Mouse (Mus musculus) liver, adult 2 months (tissue): ENCODE data around the gene Pdk2. TPM values are rescaled to one million over a fixed set of nuclear protein-coding genes. Genes with fewer than 3 reads are reported as not detected.

ENCODE experiments used
- DNase-seq: peaks from one replicate; pipeline ENCODE4 v3.0.0-alpha.2; 2011; ENCODE audit warnings: low read depth, low spot score; ENCODE audit errors: extremely low read depth
- H3K27ac ChIP-seq: fragments of 200-500 bp; replicated peaks from 2 replicates; pipeline ENCODE4 v1.5.1; 2012; ENCODE audit warnings: low read depth, mild to moderate bottlenecking, control low read depth, inconsistent platforms, low read length; ENCODE audit not compliant: insufficient read depth
- H3K27me3 ChIP-seq: fragments of 200-500 bp; 2 replicates; pipeline ENCODE4 v1.6.1; 2012; ENCODE audit warnings: mild to moderate bottlenecking, moderate library complexity, low read length, inconsistent platforms; ENCODE audit not compliant: control insufficient read depth, insufficient read depth
- H3K36me3 ChIP-seq: fragments of 200-500 bp; 2 replicates; pipeline ENCODE4 v1.6.1; 2012; ENCODE audit warnings: low read length, inconsistent platforms; ENCODE audit not compliant: control insufficient read depth, insufficient read depth
- H3K4me1 ChIP-seq: fragments of 200-500 bp; 2 replicates; pipeline ENCODE4 v1.6.1; 2011; ENCODE audit warnings: low read length; ENCODE audit not compliant: control insufficient read depth, insufficient read depth
- H3K4me3 ChIP-seq: fragments of 200-500 bp; 2 replicates; pipeline ENCODE4 v1.5.1; 2011; ENCODE audit warnings: low read depth, mild to moderate bottlenecking, control low read depth, low read length, moderate library complexity; ENCODE audit not compliant: insufficient read depth
- H3K79me2 ChIP-seq: fragments of 200-500 bp; 2 replicates; pipeline ENCODE4 v1.6.1; 2012; ENCODE audit warnings: inconsistent platforms, mild to moderate bottlenecking, low read length, moderate library complexity; ENCODE audit not compliant: control insufficient read depth, insufficient read depth
- H3K9ac ChIP-seq: fragments of 200-500 bp; 2 replicates; pipeline ENCODE4 v1.6.1; 2012; ENCODE audit warnings: low read depth, mild to moderate bottlenecking, control low read depth, inconsistent platforms, low read length
- CTCF ChIP-seq: fragments of 200-500 bp; IDR thresholded peaks from 2 replicates; pipeline ENCODE4 v1.5.1; 2011; ENCODE audit warnings: low read depth, low read length, control low read depth
- POLR2A ChIP-seq: fragments of 200-500 bp; IDR thresholded peaks from 2 replicates; pipeline ENCODE4 v1.6.1; 2011; ENCODE audit warnings: low read length, control low read depth; ENCODE audit not compliant: insufficient read depth; ENCODE audit errors: extremely low read depth
- WGBS: fragments of 180-500 bp; shearing (Covaris S2); methylation state at CpG from one replicate; pipeline ENCODE4 v1.1.7; 2018; 5-methylcytosine and 5-hydroxymethylcytosine counted together
- polyA plus RNA-seq: library from polyadenylated mRNA; depleted of rRNA; stranded (reverse); fragments of >200 nt; gene quantifications from 2 replicates; pipeline ENCODE4 v1.2.3, GENCODE M21; 2012; rRNA removed
- total RNA-seq: library from RNA; depleted of rRNA; stranded (reverse); fragments of >200 nt; gene quantifications from 2 replicates; pipeline ENCODE4 v1.2.3, GENCODE M21; 2014; rRNA removed

The Pdk2 gene
- total and polyA plus RNA-seq, 2 experiments: 17.7 to 101 TPM

DNA sequence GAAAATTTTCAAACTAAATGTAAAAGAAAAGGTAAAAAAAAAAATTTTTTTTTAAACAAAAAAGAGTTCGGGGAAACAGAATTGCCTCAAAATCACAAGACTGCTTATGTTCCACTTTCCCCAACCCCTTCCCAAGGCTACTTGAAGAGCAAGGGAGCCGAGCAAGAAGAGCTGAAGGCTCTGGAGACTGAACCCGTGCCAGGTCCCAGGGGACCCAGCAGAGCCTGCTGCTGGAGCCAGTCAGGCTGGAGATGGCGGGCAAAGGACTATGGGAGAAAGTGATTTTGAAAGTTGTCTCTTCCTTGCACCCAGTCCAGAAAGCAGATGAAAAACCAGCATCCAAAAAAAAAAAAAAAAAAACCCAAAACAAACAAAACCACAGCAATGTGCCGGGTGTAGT lies 55.3 kb downstream of the Pdk2 start:
- Histone ChIP-seq H3K27me3 (no peaks in the 10 kb centered on the region), H3K4me1 (peaks cover 4% of the 10 kb centered on the region; the same call in 1 of the 2 replicates), H3K9ac (no peak overlapping the region), H3K79me2 (no peaks in the 10 kb centered on the region), H3K27ac (no peak overlapping the region), H3K36me3 (no peaks in the 10 kb centered on the region), H3K4me3 (no peak overlapping the region)
- DNase-seq: no peak
- no peak for TF ChIP-seq POLR2A
- TF ChIP-seq CTCF: no peak
- WGBS: 73% methylated on average over 5 of the region's 5 CpGs

DNA sequence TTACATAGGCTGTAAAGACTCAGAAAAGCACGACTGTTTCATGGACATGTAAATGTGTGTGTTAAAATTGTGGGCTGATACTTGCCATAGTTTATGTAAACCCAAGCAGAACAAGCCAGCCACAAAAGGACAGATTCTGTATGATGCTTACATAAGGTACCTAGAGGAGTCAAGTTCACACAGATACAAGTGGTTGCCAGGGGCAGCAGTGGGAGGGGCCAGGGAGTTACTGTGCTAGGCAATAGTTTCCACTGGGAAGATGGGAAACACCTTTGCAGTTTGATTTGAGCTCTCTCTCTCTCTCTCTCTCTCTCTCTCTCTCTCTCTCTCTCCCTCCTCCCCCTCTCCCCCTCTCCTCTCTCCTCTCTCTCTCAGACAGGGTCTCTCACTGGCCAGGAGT lies 56.0 kb downstream of the Pdk2 start:
- DNase-seq: no peak
- peaks cover 4% of the 10 kb centered on the region; the same call in 1 of the 2 replicates for H3K4me1 ChIP-seq
- 58% methylated on average over 1 of the region's 1 CpGs for WGBS
- H3K4me3 ChIP-seq: no peak overlapping the region
- H3K27ac ChIP-seq: no peak overlapping the region
- H3K27me3 ChIP-seq: no peaks in the 10 kb centered on the region
- no peaks in the 10 kb centered on the region for H3K36me3 ChIP-seq
- H3K9ac ChIP-seq: no peak overlapping the region
- H3K79me2 ChIP-seq: no peaks in the 10 kb centered on the region
- TF ChIP-seq POLR2A: no peak
- TF ChIP-seq CTCF: no peak

DNA sequence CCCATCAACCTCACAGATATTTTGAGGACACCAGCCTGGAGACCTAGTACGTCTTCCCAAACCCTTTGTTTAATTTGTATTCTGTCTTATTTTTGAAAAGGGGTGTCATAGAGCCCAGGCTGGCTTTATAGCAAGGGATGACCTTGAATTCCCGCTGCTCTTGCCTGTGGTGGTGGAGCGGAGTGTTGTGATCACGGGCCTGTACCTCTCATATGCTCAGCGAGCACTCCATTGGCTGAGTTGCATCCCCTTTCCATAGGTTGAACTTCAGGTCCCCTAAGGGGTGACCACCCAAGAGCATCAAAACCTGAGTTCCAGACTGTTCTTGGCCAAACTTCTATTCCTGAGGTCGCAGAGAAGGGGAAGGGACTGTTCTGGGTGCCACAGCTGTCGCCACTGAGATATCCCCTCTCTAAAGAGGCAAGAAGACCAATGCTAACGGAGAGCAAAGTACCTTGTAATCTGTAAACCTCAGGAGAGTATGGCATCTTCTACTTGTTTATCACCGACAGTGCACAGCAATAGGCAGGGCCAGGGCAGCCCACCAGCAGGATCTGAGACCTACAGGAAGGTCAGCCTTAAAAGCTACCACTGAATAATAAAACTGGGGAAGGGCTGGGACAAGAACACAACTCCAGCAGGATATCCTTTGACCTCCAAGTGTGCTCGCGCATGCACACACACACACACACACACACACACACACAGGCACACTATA lies 61.5 kb downstream of the Pdk2 start:
- Histone ChIP-seq H3K27me3 (no peaks in the 10 kb centered on the region), H3K27ac (no peak overlapping the region), H3K4me1 (no peaks in the 10 kb centered on the region; the same call in 1 of the 2 replicates), H3K36me3 (no peaks in the 10 kb centered on the region), H3K4me3 (no peak overlapping the region), H3K9ac (no peak overlapping the region), H3K79me2 (no peaks in the 10 kb centered on the region)
- no peak for DNase-seq
- WGBS: 79% methylated on average over 11 of the region's 11 CpGs
- TF ChIP-seq CTCF: no peak

DNA sequence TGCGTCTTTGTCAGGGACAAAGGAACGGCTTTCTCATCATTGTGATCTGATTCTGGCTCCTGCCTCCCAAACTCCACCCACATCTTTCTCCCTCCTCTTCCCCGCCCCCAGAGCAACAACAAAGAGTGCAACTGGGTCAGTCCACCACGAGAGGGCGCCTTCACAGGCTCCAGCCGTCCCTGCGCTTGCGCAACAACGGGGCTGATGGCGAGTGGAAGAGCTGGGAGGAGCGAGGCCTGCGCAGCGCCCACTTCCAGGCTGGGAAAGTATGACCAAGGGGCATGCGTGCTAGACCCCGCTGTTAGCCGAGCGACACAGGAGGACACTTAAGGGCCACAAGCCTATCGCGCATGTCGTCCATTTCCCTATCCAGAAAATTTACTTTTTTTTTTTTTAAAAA lies 62.2 kb downstream of the Pdk2 start:
- no peaks in the 10 kb centered on the region for H3K36me3 ChIP-seq
- 1% methylated on average over 20 of the region's 20 CpGs for WGBS
- peak overlapping the region; percentile 2; the same call in 1 of the 2 replicates for H3K4me3 ChIP-seq
- H3K4me1 ChIP-seq: no peaks in the 10 kb centered on the region; the same call in 1 of the 2 replicates
- DNase-seq: peak; percentile 75
- H3K79me2 ChIP-seq: no peaks in the 10 kb centered on the region
- no peak overlapping the region for H3K27ac ChIP-seq
- no peak overlapping the region for H3K9ac ChIP-seq
- no peaks in the 10 kb centered on the region for H3K27me3 ChIP-seq
- TF ChIP-seq POLR2A (no peak), CTCF (peak; percentile 99)

DNA sequence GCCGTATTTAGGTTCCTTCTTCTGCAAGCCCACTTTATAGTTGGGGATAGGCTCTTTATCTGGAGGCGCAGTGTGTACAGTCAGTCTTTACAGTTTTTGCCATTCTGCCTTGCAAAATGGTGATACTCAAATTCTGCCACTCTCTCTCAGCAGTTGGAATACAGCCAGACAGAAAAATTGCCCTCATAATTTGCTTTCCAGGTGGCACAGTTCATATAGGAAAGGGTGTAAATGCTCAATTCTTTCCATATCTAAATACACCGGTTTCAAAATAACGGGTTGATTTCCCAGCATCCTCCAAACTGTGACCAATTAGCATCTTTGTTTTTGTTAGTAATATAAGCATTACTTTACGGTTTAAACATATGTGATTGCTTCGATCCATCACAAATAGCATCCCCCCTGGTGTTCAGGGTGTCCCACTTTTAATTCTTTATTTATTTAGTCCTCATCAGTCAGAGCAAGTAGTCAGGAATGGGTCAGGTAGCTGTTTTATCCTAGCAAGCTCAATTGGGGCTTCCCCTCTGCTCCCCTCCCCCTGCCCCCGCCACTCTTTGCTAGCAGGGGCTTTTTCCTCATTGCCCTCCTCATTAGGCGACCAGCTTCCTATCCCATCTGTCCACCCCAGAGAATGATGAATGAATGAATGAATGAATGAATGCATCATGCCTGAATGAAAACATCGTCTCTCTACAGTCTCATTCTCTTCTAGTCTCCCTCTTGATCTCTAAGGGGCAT lies 62.8 kb downstream of the Pdk2 start:
- TF ChIP-seq POLR2A (no peak), CTCF (no peak)
- H3K4me3 ChIP-seq: no peak overlapping the region
- H3K36me3 ChIP-seq: no peaks in the 10 kb centered on the region
- 48% methylated on average over 9 of the region's 9 CpGs for WGBS
- no peaks in the 10 kb centered on the region for H3K79me2 ChIP-seq
- no peak overlapping the region for H3K9ac ChIP-seq
- no peak for DNase-seq
- no peaks in the 10 kb centered on the region for H3K27me3 ChIP-seq
- H3K4me1 ChIP-seq: no peaks in the 10 kb centered on the region; the same call in 1 of the 2 replicates
- no peak overlapping the region for H3K27ac ChIP-seq

Other genes starting within 250 kb of the Pdk2 start
- gene Col1a1, start 105.1 kb downstream of the Pdk2 start, total RNA-seq: 1.6 and 3.3 TPM in 2 replicates
- gene Col1a1, start 105.1 kb downstream of the Pdk2 start, polyA plus RNA-seq: 2.3 TPM in 2 replicates
- gene Hils1, start 73.8 kb downstream of the Pdk2 start, total RNA-seq: not detected in 2 replicates
- gene Hils1, start 73.8 kb downstream of the Pdk2 start, polyA plus RNA-seq: 0.19 TPM in 1 of 2 replicates, not detected in the other
- 0.09 TPM in 1 of 2 replicates, not detected in the other for gene Sgca, start 65.0 kb downstream of the Pdk2 start, total RNA-seq
- gene Sgca, start 65.0 kb downstream of the Pdk2 start, polyA plus RNA-seq: not detected in 2 replicates
- 2.6 and 4.0 TPM in 2 replicates for gene Ppp1r9b, start 50.3 kb downstream of the Pdk2 start, total RNA-seq
- gene Ppp1r9b, start 50.3 kb downstream of the Pdk2 start, polyA plus RNA-seq: 3.5 and 3.6 TPM in 2 replicates
- 0.13 and 0.18 TPM in 2 replicates for gene Samd14, start 31.5 kb downstream of the Pdk2 start, total RNA-seq
- 0.13 and 0.29 TPM in 2 replicates for gene Samd14, start 31.5 kb downstream of the Pdk2 start, polyA plus RNA-seq
- gene Itga3, start 35.4 kb upstream of the Pdk2 start, total RNA-seq: 2.6 and 4.9 TPM in 2 replicates
- gene Itga3, start 35.4 kb upstream of the Pdk2 start, polyA plus RNA-seq: 5.7 and 10.0 TPM in 2 replicates
- gene Dlx3, start 78.8 kb upstream of the Pdk2 start, total RNA-seq: not detected in 2 replicates
- not detected in 2 replicates for gene Dlx3, start 78.8 kb upstream of the Pdk2 start, polyA plus RNA-seq
- 0.07 TPM in 1 of 2 replicates, not detected in the other for gene Dlx4, start 104.9 kb upstream of the Pdk2 start, total RNA-seq
- 0.21 and 0.29 TPM in 2 replicates for gene Dlx4, start 104.9 kb upstream of the Pdk2 start, polyA plus RNA-seq
- gene Tac4, start 220.2 kb upstream of the Pdk2 start, total RNA-seq: not detected in 2 replicates
- not detected in 2 replicates for gene Tac4, start 220.2 kb upstream of the Pdk2 start, polyA plus RNA-seq